Mouse (Mus musculus): ENCODE measurements around the gene Chtop.

The Chtop gene

DNA sequence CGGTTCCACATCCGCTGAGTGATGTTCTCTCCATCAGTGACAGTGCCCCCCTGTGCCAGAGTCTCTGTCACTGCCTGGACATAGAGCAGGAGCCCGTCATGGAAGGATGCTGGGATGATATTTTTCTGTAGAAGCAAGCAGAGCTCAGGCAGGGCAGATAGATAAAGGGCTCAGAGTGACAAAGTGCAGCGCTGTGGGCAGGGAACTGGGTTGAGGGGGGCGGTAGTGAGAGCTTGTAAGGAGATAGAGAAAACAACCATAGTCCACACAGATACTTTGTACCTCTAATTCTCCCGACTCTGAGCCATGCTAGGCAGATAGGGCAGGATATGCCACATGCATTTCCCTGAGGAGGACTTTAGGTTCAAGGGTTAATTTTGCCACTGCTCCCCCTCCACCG lies 46.7 kb downstream of the Chtop start:
- no peak for DNase-seq

DNA sequence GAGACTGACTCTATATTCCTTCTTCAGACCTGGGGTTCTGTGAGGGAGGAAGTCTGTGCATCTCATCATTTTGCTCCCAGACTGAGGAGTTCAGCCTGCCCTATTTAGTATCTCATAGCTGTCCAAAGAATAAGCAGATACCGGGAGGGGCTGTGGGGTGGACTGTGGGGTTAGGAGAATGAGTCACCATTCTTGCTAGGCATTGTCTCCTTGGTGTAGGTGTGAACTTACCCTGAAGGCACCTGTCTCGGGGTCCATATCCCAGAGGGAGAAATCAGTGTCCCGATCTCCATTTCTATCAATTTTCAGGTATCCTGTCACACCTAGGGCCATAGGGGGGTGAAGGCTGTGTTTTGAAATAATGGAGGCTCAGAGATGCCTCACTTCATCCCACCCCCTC lies 47.4 kb downstream of the Chtop start:
- no peak for DNase-seq

DNA sequence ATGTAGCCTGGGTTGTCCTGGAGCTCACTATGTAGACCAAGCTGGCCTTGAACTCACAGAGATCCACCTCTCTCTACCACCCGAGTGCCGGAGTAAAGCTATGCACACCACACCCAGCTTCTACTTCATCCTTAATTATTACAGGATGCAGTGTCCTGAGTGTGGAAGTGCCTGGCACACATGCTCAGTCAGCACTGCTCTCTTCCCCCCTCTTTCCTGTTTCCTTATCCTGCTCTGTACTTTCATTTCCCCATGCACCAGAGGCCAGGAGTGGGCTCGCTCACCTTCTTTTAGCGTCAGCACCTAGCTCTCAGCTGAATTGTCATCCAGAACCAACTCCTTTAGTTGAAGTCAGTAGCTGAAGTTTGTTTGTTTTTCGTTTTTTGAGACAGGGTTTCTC lies 49.0 kb downstream of the Chtop start:
- DNase-seq = no peak

DNA sequence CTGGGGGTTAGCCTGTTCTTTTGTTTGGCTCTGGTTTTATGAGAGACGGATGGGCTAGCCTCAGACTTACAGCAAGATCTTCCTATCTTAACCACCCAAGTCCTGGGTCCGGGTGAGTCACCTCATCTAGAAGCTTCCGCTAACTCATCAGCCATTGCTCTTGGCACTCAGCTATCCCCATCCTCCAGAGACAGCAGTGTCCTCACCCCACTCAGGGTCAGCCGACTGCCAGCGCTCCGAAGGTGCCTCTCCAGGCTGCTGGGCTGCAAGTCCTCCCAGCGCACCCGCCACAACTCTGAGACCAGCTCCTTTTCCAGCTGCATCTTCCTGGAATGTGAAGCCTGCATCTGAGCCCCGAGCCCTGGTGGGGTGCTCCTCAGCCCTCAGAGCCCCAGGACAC lies 49.6 kb downstream of the Chtop start:
- no peak for DNase-seq

DNA sequence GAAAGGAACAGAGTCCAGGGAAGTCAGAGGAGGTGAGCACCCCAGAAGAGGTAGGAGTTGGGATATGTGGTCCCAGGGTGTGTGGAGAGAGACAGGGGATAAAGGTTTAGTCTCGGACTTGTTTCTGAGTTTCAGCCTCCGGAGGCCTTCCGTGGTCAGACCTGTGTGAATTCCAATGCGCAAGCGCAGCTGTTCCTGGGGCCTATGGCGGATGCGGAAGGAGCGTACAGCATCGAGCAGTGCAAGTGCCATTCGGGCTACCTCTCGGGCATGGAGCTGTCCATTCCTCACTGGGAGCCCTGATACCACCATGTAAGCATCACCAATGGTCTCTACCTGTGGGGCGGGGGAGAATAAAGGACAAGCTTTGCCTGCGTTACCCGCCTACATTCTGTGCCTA lies 54.4 kb downstream of the Chtop start:
- no peak for DNase-seq

DNA sequence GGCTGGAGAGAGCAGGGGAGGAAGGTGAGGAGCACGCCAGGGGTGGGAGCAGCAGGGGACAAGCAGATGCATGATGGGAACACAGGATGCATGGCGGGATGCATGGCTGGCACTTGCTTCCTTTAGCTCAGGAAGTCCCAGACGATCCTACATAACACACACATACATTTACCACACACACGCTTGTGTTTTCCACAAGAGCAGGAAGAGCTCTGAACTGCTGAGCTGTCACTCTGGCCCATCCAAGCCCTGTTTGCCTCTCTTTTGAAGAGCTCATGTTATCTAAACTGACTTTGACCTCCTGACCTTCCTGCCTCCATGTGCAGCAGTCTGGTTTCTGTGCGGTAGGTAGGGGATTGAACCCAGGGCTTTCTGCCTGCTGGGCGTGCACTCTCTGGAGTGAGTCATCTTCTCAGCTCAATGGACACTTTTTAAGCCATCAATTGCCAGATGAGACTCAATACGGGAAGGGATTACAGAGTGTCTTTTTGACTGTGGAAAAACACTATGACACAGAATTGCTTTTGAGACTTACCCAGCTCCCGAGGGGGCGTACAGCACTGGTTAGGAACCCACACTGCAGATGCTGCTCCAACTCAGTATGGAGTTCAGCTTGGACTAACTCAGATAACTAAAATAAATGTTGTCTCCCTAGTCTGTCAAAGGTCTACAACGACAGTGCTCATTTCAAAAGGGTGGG lies 57.8 kb downstream of the Chtop start:
- peak; percentile 52 for DNase-seq

DNA sequence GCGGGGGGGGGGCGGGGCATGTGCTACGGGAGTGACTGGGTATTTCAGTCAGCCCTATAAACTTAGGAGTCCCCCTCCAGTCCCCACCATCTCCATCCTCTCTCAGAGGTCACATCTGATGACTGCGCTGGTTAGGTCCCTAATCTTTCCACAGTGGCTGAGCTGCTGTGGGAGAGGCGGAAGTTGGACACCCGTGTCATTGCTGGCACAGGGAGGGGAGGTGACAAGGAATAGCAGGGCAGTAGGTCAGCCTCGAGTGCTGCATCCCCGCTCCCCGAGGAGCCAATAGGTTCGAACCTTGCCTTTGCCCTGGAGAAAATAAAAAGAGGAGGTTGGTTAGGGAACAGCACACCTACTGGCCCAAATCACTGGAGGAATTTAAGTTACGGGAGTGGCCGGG lies 58.4 kb downstream of the Chtop start:
- DNase-seq = no peak
